Mouse (Mus musculus) thymus, postnatal 36 days (tissue): ENCODE data around the gene Foxi3.

Source experiments
- DNase-seq, 2 experiments: peaks; one replicate each; pipeline ENCODE4 v3.0.0; 2022; ENCODE audit warnings: mixed read lengths in 2 of 2

The Foxi3 gene

GRCm38 (mm10) chr6:70996123-70996723 is 39.9 kb downstream of the Foxi3 start:
- DNase-seq: no peak

- no peak for DNase-seq
Observed at GRCm38 (mm10) chr6:71002656-71003055, 46.3 kb downstream of the Foxi3 start.

- DNase-seq: no peak
Observed at GRCm38 (mm10) chr6:71004161-71004560, 47.8 kb downstream of the Foxi3 start.
